Mouse (Mus musculus): ENCODE data around the gene Cacna1e.

DNA sequence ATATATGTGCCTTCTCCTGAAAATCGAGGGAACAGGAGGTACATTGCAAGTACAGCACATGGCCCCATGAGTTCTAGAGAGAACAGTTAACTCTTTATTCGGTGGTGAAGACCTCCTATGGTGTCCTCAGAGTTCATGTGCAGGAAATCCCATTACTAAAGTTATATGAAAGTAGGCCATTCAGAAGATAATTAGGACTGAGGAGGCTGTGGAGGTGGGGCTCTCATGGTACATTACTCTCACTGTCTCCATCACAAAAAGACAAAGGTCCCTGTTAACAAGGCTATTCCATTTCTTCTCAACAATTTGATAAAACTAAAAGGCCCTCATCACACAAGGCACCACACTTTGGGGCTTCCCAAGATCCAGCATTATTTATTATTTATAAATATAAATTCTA is 475.2 kb downstream of the Cacna1e start:
- TF ChIP-seq CTCF (IDR thresholded peaks at IDR 0.05; ENCODE audit: extremely low read depth, insufficient read depth, low read length) (no peak), POLR2A (IDR thresholded peaks at IDR 0.05; ENCODE audit: extremely low read depth, insufficient read depth, low read length) (no peak)
